In genomic region chr3:86873092-86873600, GRCm38 (mm10) we compare ENCODE assay signal across 12 mouse cellular contexts. TPM values are rescaled to one million over a fixed set of nuclear protein-coding genes. Genes with fewer than 3 reads are reported as not detected.
DNase-seq lines count a peak whose midpoint lies in the region; ATAC-seq and TF ChIP-seq lines count a peak whose summit lies in the region.
"Had no signal": no experiment of that assay in that cellular context is flagged by ENCODE, and none has a peak within 500 bp of the region (broad histone marks: within the 10 kb centered on the region; RNA-seq: fewer than 3 reads in every experiment).

No protein-coding gene starts in this region.

- peaks cover 24% of the 10 kb centered on the region for H3K4me1 ChIP-seq in megakaryocyte, embryonic 14.5 days
- H3K4me1 ChIP-seq in hindbrain, embryonic 14.5 days (replicated peaks; ENCODE audit: control insufficient read depth, insufficient read depth, low read length): peaks cover 18% of the 10 kb centered on the region
- H3K4me1 ChIP-seq in olfactory bulb, adult 2 months (ENCODE audit: control insufficient read depth, insufficient read depth, low read length): peaks cover 22% of the 10 kb centered on the region
- H3K4me1 ChIP-seq in liver, embryonic 12.5 days: no peaks in the 10 kb centered on the region

- no peaks in the 10 kb centered on the region for H3K36me3 ChIP-seq in megakaryocyte, embryonic 14.5 days (replicated peaks; ENCODE audit: low read length)
- H3K36me3 ChIP-seq in hindbrain, embryonic 14.5 days (replicated peaks; ENCODE audit: control insufficient read depth, insufficient read depth): no peaks in the 10 kb centered on the region
- no peaks in the 10 kb centered on the region for H3K36me3 ChIP-seq in liver, embryonic 12.5 days

- no peak for ATAC-seq in megakaryocyte, adult 5-6 weeks (ENCODE audit: poor library complexity, severe bottlenecking)
- peak; percentile 63; the same call in 1 of the 2 replicates for ATAC-seq in hindbrain, embryonic 14.5 days (ENCODE audit: low FRiP score)
- ATAC-seq in liver, embryonic 12.5 days: no peak

- H3K4me2 ChIP-seq in hindbrain, embryonic 14.5 days (replicated peaks): no peak overlapping the region
- no peak overlapping the region for H3K4me2 ChIP-seq in liver, embryonic 12.5 days

- H3K27me3 ChIP-seq in megakaryocyte, embryonic 14.5 days (replicated peaks): no peaks in the 10 kb centered on the region
- no peaks in the 10 kb centered on the region for H3K27me3 ChIP-seq in hindbrain, embryonic 14.5 days (ENCODE audit: control insufficient read depth, insufficient read depth, low read length)
- H3K27me3 ChIP-seq in liver, embryonic 12.5 days (replicated peaks): no peaks in the 10 kb centered on the region

- H3K4me3 ChIP-seq in megakaryocyte, embryonic 14.5 days (replicated peaks): peak overlapping the region; percentile 75
- no peak overlapping the region for H3K4me3 ChIP-seq in hindbrain, embryonic 14.5 days (replicated peaks; ENCODE audit: low read length)
- H3K4me3 ChIP-seq in olfactory bulb, adult 2 months (ENCODE audit: insufficient read depth, low read depth, low read length): no peak overlapping the region
- H3K4me3 ChIP-seq in liver, embryonic 12.5 days: no peak overlapping the region

- DNase-seq in adrenal gland, postnatal 14 days: peak; percentile 25
- DNase-seq in adrenal gland, postnatal 4 days (ENCODE audit: low spot score in 2 of 2): no peak
- peak; percentile 43 for DNase-seq in hindbrain, embryonic 14.5 days (ENCODE audit: low spot score)
- DNase-seq in urinary bladder, adult 2 months (ENCODE audit: low spot score): no peak
- DNase-seq: B cell, adult 2 months; cerebellum, adult 11-12 months had no signal

- no peak for TF ChIP-seq CTCF in olfactory bulb, adult 2 months (IDR thresholded peaks at IDR 0.05; ENCODE audit: insufficient read depth, low read depth, low read length)

- H3K9me3 ChIP-seq in megakaryocyte, embryonic 14.5 days: no peaks in the 10 kb centered on the region
- H3K9me3 ChIP-seq in hindbrain, embryonic 14.5 days (ENCODE audit: control insufficient read depth, low read length): no peaks in the 10 kb centered on the region
- no peaks in the 10 kb centered on the region for H3K9me3 ChIP-seq in liver, embryonic 12.5 days (replicated peaks)

- TF ChIP-seq POLR2A in olfactory bulb, adult 2 months (IDR thresholded peaks at IDR 0.05; ENCODE audit: insufficient read depth, low read depth, low read length): no peak

- H3K27ac ChIP-seq in hindbrain, embryonic 14.5 days: peak overlapping the region; percentile 38
- peak overlapping the region; percentile 72 for H3K27ac ChIP-seq in olfactory bulb, adult 2 months (ENCODE audit: insufficient read depth, low read depth, low read length)
- H3K27ac ChIP-seq in liver, embryonic 12.5 days: no peak overlapping the region
- H3K27ac ChIP-seq: kidney, postnatal 0 days; macrophage had no signal

- H3K9ac ChIP-seq in hindbrain, embryonic 14.5 days: no peak overlapping the region
- no peak overlapping the region for H3K9ac ChIP-seq in liver, embryonic 12.5 days

- WGBS in hindbrain, embryonic 14.5 days: 30% methylated on average over 6 of the region's 6 CpGs
- WGBS in olfactory bulb, adult 2 months: 28% methylated on average over 6 of the region's 6 CpGs
- 68% methylated on average over 6 of the region's 6 CpGs for whole genome bisulfite sequencing in liver, embryonic 12.5 days (ENCODE audit: insufficient replicate concordance)

RNA-seq across cellular contexts. Expression of gene Dclk2, which starts 47.5 kb away (rescaled TPM):
- total RNA-seq in adrenal gland, postnatal 14 days (2021): 9.0 and 9.2 TPM in 2 replicates
- total RNA-seq in adrenal gland, postnatal 4 days (2021): 10 to 100 TPM; 18.8 to 19.2 TPM
- polyA plus RNA-seq in megakaryocyte, embryonic 14.5 days (2012; ENCODE audit: insufficient read depth, low replicate concordance): 4.5 and 5.5 TPM in 2 replicates
- 0.14 and 0.33 TPM in 2 replicates for total RNA-seq in megakaryocyte, adult 5-6 weeks (2015)
- total RNA-seq in megakaryocyte, adult 5-6 weeks (2017): 0.04 and 0.40 TPM in 2 replicates
- polyA plus RNA-seq in hindbrain, embryonic 14.5 days (2014; fragmentation: Nextera tagmentation; extraction: Ambion mirVana): 87.4 and 88.8 TPM in 2 replicates
- 287 TPM in 1 of 2 replicates, not detected in the other for polyA plus RNA-seq in olfactory bulb, adult 2 months (2012; ENCODE audit: insufficient read depth, insufficient read length, low replicate concordance, missing spikeins)
- 11.1 and 11.3 TPM in 2 replicates for polyA plus RNA-seq in liver, embryonic 12.5 days (2016; fragmentation: Nextera tagmentation; extraction: Ambion mirVana)
- 3.3 and 4.1 TPM in 2 replicates for polyA plus RNA-seq in urinary bladder, adult 2 months (2012; rRNA removed)

Comparison
In these comparisons a context has a peak if more than half of its experiments do, and no peak if none do; other contexts are left out.
1. DNase-seq: peak in adrenal gland, postnatal 14 days (single experiment) and hindbrain, embryonic 14.5 days (single experiment); none in adrenal gland, postnatal 4 days (0 of 2) and urinary bladder, adult 2 months (single experiment).